Mouse (Mus musculus) olfactory bulb, adult 2 months (tissue): ENCODE results near the gene Ehd4.

ENCODE experiments used
- CTCF ChIP-seq: fragments of 200-500 bp; IDR thresholded peaks from 2 replicates; pipeline ENCODE4 v1.5.1; 2012; ENCODE audit warnings: low read depth, mild to moderate bottlenecking, low read length, moderate library complexity; ENCODE audit not compliant: insufficient read depth
- POLR2A ChIP-seq: fragments of 200-500 bp; IDR thresholded peaks from 2 replicates; pipeline ENCODE4 v1.6.1; 2012; ENCODE audit warnings: mild to moderate bottlenecking, low read depth, low read length, moderate library complexity; ENCODE audit not compliant: insufficient read depth

- TF ChIP-seq POLR2A: no peak
- no peak for TF ChIP-seq CTCF
These were observed 30.3 kb downstream of the Ehd4 start for GRCm38 (mm10) chr2:120124096-120124495.
